Mouse (Mus musculus) ES-Bruce4 (cell line): ENCODE results near the gene Ube2e2.

Experiments used
- CTCF ChIP-seq: IDR thresholded peaks from one replicate; pipeline ENCODE4 v1.8.1; 2011; ENCODE audit warnings: low read depth, low read length
- EP300 ChIP-seq: IDR thresholded peaks from 2 replicates; pipeline ENCODE4 v1.6.1; 2011; ENCODE audit warnings: low read depth, low read length; ENCODE audit not compliant: insufficient read depth
- POLR2A ChIP-seq: IDR thresholded peaks from one replicate; pipeline ENCODE4 v1.8.1; 2011; ENCODE audit warnings: low read length; ENCODE audit not compliant: insufficient read depth

- TF ChIP-seq CTCF (no peak), POLR2A (no peak), EP300 (no peak)
These were observed 4.5 kb downstream of the Ube2e2 start for GRCm38 (mm10) chr14:18889571-18889970.
